Mouse (Mus musculus): Measurements from ENCODE around the gene Hs3st6. TPM values are rescaled to one million over a fixed set of nuclear protein-coding genes. Genes with fewer than 3 reads are reported as not detected.

The Hs3st6 gene
- total RNA-seq, 1 experiment from 2014 or later, result not detected

GRCm38 (mm10) chr17:24745526-24746497 is 7.0 kb upstream of the Hs3st6 start:
- ATAC-seq (replicated peaks in 1 of 2; ENCODE audit: insufficient read depth in 1 of 2, low FRiP score in 2 of 2, low TSS enrichment in 1 of 2, low read depth in 1 of 2, poor library complexity in 2 of 2, severe bottlenecking in 2 of 2), result peak; percentile 90 to 93

GRCm38 (mm10) chr17:24746986-24747385 is 5.8 kb upstream of the Hs3st6 start:
- ATAC-seq (replicated peaks in 1 of 2; ENCODE audit: insufficient read depth in 1 of 2, low FRiP score in 2 of 2, low TSS enrichment in 1 of 2, low read depth in 1 of 2, poor library complexity in 2 of 2, severe bottlenecking in 2 of 2), result no peak

GRCm38 (mm10) chr17:24751528-24751927 is 1.3 kb upstream of the Hs3st6 start:
- ATAC-seq (replicated peaks in 1 of 2; ENCODE audit: insufficient read depth in 1 of 2, low FRiP score in 2 of 2, low TSS enrichment in 1 of 2, low read depth in 1 of 2, poor library complexity in 2 of 2, severe bottlenecking in 2 of 2), result no peak

DNA sequence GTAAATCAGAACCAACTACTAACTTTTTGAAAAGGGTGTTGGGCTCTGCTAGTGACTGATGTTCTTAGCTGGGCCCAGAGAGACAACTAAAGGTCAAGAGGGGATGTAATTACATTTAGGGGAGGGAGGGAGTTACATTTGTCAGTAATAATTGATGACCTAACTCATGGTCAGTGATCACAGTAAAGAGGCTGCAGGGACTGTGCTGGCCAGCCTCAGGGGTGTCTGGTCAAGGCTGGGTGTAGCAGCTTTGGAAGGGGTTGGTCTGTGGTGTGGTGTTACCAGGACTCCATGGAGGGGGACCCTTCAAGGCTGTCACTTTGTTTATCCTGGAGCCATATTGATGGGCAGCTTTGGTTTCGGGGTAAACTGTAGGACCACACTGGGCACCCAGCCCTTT is 4.6 kb downstream of the Hs3st6 start:
- ATAC-seq (replicated peaks in 1 of 2; ENCODE audit: insufficient read depth in 1 of 2, low FRiP score in 2 of 2, low TSS enrichment in 1 of 2, low read depth in 1 of 2, poor library complexity in 2 of 2, severe bottlenecking in 2 of 2), result no peak

DNA sequence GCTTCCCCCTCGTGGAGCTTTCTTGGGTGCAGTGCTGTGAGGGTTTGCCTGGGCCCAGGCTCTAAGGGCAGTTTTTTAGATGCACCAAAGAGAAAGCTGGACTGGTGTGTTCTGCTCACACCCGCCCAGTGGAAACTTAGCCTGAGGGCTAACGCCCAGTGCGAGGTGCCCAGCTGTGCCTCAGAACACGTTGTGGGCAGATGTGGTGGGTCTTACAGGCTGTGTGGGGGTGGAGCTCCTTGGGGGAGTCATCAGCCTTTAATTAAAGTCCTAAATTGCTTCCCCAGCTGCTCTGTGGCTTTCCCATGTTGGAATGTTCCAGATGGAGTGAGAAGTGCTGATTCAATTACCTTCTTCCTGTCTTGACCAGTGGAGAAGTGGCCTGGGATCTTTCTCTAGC is 8.3 kb downstream of the Hs3st6 start:
- no peak for ATAC-seq (replicated peaks in 1 of 2; ENCODE audit: insufficient read depth in 1 of 2, low FRiP score in 2 of 2, low TSS enrichment in 1 of 2, low read depth in 1 of 2, poor library complexity in 2 of 2, severe bottlenecking in 2 of 2)

DNA sequence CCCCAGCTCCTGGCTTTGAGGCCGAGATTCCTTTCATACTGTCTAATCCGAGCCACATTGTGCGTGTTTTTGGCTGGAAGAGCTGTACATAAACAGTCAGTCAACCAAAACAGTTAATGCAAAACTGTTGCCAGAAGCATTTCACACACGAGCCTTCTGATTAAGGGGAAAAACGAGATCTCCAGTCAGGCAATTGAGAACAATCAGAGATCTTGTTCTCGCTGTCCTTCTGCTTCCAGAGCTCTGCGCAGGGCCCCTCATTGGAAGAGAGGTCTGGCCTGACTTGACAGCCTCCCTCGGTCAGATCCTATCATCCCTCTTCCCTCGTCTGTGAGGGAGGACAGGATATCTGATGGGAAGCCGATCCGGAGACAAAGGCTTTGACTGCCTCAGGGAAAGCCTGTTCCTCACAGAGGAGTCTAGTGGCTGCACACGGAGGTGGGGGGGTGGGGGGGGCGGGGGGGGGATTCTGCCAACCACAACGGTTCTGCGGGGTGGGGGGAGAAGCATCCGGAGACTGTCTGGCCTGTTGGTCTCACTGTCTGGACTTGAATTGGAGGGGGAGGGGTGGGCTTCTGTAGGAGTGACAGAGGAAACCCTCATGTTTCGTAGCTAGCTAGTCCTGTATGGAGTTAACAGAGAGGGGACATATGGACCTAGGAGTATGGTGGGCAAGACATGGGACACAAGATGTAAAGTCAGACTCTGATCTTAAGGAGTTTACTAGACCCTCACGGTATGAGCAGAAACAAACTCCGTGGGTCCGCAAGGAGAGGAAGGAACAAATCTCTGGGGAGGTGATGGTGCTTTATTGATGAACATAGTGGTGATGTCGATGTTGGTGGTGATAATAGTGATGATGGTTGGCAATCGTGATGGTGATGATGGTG is 12.5 kb downstream of the Hs3st6 start:
- no peak for ATAC-seq (replicated peaks in 1 of 2; ENCODE audit: insufficient read depth in 1 of 2, low FRiP score in 2 of 2, low TSS enrichment in 1 of 2, low read depth in 1 of 2, poor library complexity in 2 of 2, severe bottlenecking in 2 of 2)

GRCm38 (mm10) chr17:24766266-24766875 is 13.6 kb downstream of the Hs3st6 start:
- ATAC-seq (replicated peaks in 1 of 2; ENCODE audit: insufficient read depth in 1 of 2, low FRiP score in 2 of 2, low TSS enrichment in 1 of 2, low read depth in 1 of 2, poor library complexity in 2 of 2, severe bottlenecking in 2 of 2), result no peak

DNA sequence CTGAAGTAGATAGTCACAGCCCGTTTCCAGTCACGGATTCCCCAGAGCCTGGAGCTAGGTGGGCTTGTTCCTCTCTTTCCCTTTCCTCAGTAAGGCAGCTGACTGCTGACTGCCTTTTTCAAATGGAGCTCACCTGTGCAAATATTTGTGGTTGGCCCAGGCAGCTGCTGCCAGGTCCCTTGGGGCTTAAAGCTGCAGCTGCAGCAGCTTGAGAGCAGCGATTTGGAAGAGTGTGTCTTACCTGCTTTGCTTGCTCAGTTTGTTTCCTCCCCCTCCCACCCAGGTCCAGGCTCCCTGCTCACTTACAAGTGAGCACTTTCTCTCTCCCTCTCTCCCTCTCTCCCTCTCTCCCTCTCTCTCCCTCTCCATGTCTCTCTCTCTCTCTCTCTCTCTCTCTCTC is 16.4 kb downstream of the Hs3st6 start:
- ATAC-seq (replicated peaks in 1 of 2; ENCODE audit: insufficient read depth in 1 of 2, low FRiP score in 2 of 2, low TSS enrichment in 1 of 2, low read depth in 1 of 2, poor library complexity in 2 of 2, severe bottlenecking in 2 of 2), result no peak

DNA sequence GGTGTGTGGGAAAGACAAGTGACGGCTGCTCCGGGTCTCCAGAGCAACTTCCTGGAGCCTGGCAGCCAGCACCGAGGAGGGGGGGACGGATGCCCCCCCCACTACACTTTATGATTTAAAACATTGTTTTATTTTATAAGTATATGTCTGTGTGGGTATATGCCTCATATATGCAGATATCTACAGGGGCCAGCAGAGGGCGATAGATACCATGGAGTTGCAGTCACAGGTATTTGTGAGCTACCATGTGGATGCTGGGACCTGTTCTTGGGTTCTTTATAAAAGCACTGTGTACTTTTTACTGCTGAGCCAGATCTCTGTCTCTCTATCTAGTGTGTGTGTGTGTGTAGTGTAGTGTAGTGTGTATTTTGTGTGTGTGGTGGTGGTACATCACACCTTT is 20.5 kb downstream of the Hs3st6 start:
- ATAC-seq (replicated peaks in 1 of 2; ENCODE audit: insufficient read depth in 1 of 2, low FRiP score in 2 of 2, low TSS enrichment in 1 of 2, low read depth in 1 of 2, poor library complexity in 2 of 2, severe bottlenecking in 2 of 2), result no peak

GRCm38 (mm10) chr17:24775173-24775572 is 22.4 kb downstream of the Hs3st6 start:
- no peak for ATAC-seq (replicated peaks in 1 of 2; ENCODE audit: insufficient read depth in 1 of 2, low FRiP score in 2 of 2, low TSS enrichment in 1 of 2, low read depth in 1 of 2, poor library complexity in 2 of 2, severe bottlenecking in 2 of 2)

GRCm38 (mm10) chr17:24777073-24777472 is 24.3 kb downstream of the Hs3st6 start:
- no peak for ATAC-seq (replicated peaks in 1 of 2; ENCODE audit: insufficient read depth in 1 of 2, low FRiP score in 2 of 2, low TSS enrichment in 1 of 2, low read depth in 1 of 2, poor library complexity in 2 of 2, severe bottlenecking in 2 of 2)

GRCm38 (mm10) chr17:24780821-24781220 is 28.0 kb downstream of the Hs3st6 start:
- no peak for ATAC-seq (replicated peaks in 1 of 2; ENCODE audit: insufficient read depth in 1 of 2, low FRiP score in 2 of 2, low TSS enrichment in 1 of 2, low read depth in 1 of 2, poor library complexity in 2 of 2, severe bottlenecking in 2 of 2)

DNA sequence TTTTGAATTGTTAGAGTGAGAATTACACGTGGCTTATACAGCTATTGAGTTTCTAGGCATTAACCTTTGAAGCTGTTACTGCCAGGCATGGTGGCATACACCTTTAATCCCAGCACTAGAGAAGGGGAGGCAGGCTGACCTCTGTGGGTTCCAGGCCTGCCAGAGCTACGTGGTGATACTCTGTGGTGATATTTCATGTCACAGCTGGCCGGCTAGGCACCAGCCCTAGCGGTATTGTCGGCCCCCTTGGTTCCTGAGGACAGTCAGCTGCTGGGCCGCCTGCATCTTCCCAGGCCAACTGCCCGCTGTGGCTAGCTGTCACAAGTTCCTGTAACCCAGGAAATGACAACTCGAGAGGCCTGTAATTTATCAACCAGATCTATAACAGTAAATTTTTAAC is 39.4 kb downstream of the Hs3st6 start:
- no peak for ATAC-seq (replicated peaks in 1 of 2; ENCODE audit: insufficient read depth in 1 of 2, low FRiP score in 2 of 2, low TSS enrichment in 1 of 2, low read depth in 1 of 2, poor library complexity in 2 of 2, severe bottlenecking in 2 of 2)

DNA sequence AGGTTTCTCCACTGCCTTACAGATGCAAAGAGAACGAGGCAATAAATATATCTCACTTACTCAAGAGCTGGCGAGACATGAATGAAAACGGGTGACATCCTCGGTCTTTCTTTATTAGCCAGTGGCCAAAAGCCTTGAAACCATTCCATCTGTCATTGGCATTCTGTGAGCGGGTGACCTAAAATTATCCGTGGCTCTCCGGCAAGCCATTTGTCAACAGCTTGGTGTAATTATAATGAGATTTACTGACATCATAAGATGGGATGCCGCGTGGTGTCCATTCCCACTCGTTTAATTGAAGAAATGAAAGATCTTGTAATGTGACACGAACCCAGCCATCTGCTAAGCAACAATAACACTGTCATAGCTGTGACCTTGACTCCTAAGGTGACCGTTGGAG is 42.0 kb downstream of the Hs3st6 start:
- ATAC-seq (replicated peaks in 1 of 2; ENCODE audit: insufficient read depth in 1 of 2, low FRiP score in 2 of 2, low TSS enrichment in 1 of 2, low read depth in 1 of 2, poor library complexity in 2 of 2, severe bottlenecking in 2 of 2), result no peak

DNA sequence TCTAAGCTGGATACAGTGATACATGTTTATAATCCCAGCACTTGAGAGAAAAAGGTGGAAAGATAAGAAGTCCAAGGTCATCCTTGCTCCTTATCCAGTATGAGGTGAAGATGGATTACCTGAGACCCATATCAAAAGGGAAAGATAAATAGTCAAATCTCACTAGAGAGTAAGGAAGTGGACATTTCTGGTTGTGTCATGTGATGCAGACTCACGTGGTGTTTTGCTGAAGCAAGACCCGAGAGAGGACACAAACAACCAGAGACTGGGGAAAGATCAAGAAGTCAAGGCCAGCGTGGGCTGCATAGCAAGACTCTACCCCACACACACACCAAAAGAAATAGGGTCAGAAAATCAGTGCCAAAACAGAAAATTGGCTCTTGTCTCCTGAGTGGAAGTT is 44.2 kb downstream of the Hs3st6 start:
- no peak for ATAC-seq (replicated peaks in 1 of 2; ENCODE audit: insufficient read depth in 1 of 2, low FRiP score in 2 of 2, low TSS enrichment in 1 of 2, low read depth in 1 of 2, poor library complexity in 2 of 2, severe bottlenecking in 2 of 2)

DNA sequence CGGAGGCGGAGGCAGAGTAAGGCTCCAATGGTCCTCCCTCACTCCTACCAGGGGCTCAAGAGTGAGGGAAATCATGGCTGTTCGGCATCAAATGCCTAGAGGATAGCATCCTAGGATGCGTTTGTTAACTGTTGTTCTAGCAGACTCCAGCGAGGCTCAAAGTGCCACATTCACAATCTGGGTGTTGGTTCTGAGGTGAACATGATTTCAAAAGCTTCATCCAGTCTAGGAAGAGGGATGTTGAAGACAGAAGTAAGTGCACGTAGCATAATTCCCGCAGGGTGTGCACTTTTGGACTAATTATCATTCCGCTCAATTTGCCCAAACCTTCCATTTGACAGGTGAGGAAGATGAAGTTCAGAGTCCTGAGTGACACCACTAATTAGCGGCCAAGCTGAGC is 45.4 kb downstream of the Hs3st6 start:
- no peak for ATAC-seq (replicated peaks in 1 of 2; ENCODE audit: insufficient read depth in 1 of 2, low FRiP score in 2 of 2, low TSS enrichment in 1 of 2, low read depth in 1 of 2, poor library complexity in 2 of 2, severe bottlenecking in 2 of 2)

- no peak for ATAC-seq (replicated peaks in 1 of 2; ENCODE audit: insufficient read depth in 1 of 2, low FRiP score in 2 of 2, low TSS enrichment in 1 of 2, low read depth in 1 of 2, poor library complexity in 2 of 2, severe bottlenecking in 2 of 2)
Observed at GRCm38 (mm10) chr17:24799476-24799875, 46.7 kb downstream of the Hs3st6 start.

- no peak for ATAC-seq (replicated peaks in 1 of 2; ENCODE audit: insufficient read depth in 1 of 2, low FRiP score in 2 of 2, low TSS enrichment in 1 of 2, low read depth in 1 of 2, poor library complexity in 2 of 2, severe bottlenecking in 2 of 2)
Observed at GRCm38 (mm10) chr17:24800524-24800923, 47.7 kb downstream of the Hs3st6 start.
